Mouse (Mus musculus): ENCODE measurements around the gene Tssk3.

Tssk3 gene

DNA sequence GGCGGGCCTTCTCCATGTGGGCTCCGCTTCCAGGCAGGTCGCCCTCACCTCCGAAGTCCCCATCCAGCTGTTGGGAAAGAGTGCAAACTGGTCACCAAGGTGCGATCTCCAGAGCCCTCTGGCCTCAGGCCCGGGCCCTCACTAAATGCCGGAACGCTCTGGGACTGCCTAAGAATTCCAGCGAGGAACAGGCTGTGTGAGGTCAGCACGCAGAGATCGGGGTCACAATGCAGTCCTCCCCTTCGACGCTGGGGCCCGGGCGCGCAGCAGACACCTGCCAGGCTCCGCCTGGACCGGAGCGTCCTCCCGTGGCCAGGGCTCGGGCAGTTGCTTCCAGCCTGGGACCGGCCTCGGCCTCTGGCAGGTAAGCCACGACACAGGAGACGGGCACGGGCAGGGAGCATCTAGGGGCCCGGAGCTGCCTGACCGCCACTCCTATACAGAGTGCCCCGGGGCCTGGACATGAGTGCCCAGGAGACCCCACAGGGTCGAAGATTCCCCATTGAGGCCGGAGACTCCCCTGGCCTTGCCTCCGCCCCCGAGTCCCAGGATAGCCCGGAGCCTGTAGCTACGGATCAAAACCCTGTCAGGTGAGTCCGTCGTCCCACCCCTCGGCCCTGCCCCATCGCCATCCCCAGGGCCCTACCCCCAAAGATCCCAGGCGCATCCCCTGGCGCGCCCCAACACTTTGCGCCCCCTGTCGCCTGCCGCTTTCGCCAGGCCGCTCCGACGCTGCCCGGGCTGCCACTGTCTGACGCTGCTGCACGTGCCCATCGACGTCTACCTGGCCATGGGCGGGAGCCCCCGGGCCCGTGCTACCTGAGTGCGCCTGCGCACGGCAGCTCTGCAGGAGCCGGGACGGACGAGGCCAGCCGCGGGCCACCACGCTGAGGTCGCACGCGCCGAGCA, at the start of gene Tssk3, which contains the start of gene Fam229a:
Gene Tssk3 (minus strand): TSS at position 51 of the 909 bp plus-strand sequence.
Gene Fam229a (plus strand): TSS at position 219 of the 909 bp plus-strand sequence.
- DNase-seq (ENCODE audit: low spot score) = no peak

DNA sequence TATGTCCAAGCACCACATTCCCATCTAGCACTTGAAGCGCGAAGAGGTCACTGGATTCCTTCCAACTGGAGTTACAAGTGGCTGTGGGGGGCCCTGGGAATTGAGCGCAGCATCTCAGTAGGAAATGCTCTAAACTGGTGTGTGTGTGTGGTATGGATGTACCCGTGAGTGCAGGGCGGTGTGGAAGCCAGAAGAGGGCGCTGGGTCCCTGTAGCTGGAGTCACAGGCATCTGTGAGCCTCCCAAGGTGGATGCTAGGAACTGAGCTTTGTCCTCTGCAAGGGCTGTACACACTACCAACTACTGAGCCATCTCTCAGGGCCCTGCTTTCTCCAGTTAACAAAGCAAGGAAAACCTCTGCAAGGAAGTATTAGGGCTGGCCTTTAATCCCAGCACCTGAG, 49.2 kb upstream of the Tssk3 start:
- DNase-seq (ENCODE audit: low spot score) = no peak

DNA sequence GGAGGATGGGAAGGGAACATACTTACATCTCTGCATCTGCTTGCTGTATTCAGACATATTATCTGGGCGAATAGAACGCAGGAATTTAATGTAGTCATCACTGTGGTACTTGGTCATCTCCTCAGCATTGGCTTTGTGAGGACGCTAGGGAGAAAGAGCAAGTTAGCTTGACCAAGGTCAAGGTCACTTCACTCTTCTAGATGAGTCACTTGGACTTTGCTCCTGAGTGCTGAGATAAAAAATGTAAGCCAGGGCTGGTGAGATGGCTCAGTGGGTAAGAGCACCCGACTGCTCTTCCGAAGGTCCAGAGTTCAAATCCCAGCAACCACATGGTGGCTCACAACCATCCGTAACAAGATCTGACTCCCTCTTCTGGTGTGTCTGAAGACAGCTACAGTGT, 38.1 kb upstream of the Tssk3 start:
- DNase-seq (ENCODE audit: low spot score) = peak; percentile 28

DNA sequence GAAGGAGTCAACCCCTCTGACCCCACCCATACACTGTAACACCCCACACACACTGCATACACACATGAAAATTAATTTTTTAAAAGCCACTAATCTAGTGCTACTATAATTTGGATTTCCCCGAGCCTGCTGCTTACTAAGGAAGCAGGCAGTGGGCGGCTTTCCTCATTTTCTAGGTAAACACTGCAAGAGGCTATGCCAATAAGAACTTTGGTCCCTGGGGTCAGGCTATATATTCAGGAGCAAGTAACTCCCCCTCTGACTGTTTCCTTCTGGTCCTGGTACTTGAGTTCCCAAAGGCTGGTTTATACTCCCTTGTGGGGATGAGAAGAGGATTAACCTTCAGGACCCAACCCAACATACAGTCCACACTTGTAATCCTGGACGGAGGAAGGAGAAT, 35.1 kb upstream of the Tssk3 start:
- DNase-seq (ENCODE audit: low spot score) = peak; percentile 67

DNA sequence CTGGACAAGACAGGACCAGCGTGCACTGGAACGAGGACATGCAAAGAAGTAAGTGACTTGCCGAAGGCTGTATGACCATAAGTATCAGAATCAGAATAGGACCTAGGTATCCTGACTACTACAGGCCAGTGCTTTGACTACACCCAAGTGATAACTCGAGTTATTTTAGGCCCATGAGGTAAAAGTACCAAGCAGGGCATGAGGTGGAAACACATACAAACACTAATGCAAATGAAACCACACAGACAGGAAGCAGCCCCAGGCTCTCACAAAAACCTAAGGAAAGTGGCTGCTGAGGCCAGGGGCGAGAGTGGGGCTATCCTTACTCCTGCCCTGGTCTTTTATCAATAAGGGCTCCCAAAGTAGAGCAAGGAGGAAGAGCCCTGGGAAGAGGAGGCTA, 34.5 kb upstream of the Tssk3 start:
- no peak for DNase-seq (ENCODE audit: low spot score)

DNA sequence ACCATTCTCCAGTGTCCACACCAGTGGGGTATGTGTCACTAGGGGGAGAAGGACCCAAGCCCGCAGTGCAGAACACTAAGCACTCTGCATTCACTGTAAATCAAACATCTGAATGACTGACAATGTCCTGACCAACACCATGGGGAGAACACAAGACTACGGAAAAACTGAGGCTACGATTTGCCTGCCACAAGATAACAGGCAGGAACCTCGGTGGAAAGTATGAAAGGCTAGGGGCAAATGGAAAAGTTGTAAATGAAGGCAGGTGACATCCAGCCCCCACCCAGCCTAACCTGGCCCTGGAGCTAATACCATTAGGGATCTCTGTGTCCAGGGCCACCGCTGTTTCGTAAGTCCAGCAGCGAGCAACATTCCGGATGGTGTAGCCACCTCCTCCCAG, 27.7 kb upstream of the Tssk3 start:
- no peak for DNase-seq (ENCODE audit: low spot score)

DNA sequence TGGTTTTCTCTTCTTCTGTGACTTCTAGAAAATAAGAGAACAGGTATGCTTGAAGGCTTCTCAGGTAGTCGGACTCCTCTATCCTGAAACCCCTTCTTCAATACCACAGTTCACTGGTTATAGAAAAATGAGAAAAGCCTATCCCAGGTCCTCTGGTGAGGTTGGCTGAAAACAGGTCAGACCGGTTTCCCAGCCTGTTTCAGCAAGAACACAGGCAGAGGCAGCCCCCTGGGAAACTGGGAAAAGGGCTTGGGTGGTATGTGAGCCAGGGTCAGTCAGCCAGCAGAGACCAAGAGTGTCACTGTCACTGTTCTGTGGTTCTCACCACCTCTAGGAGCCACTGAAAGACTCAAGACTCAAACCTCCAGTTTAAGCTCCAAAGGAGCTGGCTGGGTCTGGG, 26.1 kb upstream of the Tssk3 start:
- no peak for DNase-seq (ENCODE audit: low spot score)

DNA sequence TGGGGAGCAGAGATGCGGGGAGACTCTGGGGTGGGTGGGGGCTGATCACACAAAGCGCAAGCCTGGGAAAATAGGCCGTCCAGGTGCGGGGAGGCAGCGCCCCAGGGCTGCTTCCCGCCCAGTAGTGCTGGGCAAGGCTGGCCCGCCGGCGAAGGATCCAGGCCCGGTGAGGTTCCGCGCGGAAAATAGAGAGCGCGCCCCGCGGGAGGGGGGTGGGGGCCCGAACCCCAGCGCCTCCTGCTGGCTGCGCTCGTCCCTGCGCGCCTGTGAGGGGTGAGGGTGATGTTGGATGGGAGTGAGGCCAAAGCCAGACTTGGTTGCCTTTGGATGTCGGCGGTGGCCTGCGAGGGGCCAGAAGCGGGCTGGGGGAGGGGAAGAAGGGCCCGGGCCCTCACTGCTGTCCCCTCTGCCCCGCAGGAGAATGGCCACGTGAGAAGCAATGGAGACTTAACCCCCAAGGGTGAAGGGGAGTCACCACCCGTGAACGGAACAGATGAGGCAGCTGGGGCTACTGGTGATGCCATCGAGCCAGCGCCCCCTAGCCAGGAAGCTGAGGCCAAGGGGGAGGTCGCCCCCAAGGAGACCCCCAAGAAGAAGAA, 23.6 kb upstream of the Tssk3 start:
- DNase-seq (ENCODE audit: low spot score) = peak; percentile 59

DNA sequence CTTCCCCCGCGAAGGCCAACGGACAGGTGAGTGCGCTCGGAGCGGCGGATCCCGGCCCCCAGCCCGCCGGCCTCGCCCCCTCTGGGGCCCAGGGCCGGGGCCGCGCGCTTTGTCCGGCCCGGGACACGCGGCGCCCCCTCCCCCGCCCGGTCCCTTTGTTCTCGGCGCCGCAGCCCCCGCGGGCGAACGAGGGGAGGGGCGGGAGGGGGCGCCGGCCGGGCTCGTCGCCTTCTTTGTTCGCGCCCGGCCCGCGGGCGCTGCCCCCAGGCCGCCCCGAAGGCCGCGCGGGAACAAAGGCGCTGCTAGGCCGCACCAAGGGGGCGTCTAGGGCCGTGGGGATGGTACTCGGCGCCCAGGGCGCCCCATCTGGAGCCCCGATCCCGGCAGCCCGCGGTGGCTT, 23.1 kb upstream of the Tssk3 start:
- DNase-seq (ENCODE audit: low spot score) = no peak

DNA sequence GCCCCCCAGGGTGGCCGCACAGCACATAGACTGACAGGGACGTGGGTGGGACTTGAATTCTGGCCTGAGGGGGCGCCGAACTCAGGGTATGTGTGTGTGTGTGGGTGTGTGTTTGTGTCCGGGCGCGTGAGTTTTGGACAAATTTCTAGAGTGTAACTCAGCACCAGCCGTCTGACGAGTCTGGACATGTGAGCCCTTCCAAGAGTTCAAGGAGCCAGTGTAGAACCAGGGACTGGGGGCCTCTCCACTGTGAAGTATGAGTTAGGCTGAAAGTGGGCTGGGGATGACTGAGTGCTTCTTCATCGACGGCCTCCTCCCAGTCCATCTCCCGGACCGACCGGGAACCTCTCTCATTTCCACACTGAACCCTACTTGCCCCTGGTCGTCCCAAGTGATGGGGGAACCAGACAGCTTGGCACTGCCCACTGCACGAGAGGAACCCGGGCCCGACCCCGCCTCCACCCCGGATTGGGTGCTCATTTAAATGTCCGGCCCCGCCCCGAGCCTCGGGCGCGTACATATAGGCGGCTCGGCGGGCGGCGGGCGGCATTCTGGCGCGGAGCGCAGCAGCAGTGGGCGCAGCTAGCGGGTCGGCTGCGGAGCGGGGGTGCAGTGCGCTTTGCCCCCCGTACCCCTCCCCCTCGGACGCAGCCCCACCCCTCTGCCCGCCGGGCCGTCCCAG, 22.4 kb upstream of the Tssk3 start, which contains the start of gene Marcksl1:
Gene Marcksl1 (plus strand): TSS at position 496 of the 682 bp plus-strand sequence.
- peak; percentile 84 for DNase-seq (ENCODE audit: low spot score)

DNA sequence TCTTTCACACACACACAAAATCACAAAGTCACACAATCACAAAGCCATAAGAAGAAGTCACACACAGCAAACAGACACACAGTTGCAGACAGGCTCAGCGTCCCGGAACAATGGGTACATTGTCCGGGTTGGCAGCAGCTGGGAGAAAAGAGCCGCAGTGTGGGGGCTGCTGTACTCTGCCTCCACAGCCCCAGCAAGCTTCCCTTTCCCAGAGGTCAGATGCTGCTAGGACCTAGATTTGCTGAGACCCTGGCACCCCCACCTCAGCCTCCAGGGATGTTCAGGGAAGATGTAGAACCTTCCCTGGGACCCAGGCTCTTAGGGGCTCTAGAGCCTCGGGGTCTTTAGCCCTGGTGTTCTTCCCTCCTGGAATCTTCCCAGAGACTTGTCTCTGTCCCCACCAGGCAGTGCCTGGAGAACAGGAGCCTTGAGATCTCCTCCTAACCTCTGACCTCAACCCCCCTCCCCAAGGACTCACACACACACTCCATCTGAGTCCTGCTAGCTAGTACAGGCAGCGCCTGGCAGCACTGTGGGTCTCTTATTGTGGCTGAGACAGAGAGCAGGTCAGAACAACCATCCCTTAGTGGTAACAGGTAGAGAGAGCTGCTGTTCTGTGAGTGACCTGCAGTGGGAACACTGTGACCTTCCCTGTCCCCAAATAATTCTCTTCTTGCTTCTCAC, 20.7 kb upstream of the Tssk3 start:
- no peak for DNase-seq (ENCODE audit: low spot score)

DNA sequence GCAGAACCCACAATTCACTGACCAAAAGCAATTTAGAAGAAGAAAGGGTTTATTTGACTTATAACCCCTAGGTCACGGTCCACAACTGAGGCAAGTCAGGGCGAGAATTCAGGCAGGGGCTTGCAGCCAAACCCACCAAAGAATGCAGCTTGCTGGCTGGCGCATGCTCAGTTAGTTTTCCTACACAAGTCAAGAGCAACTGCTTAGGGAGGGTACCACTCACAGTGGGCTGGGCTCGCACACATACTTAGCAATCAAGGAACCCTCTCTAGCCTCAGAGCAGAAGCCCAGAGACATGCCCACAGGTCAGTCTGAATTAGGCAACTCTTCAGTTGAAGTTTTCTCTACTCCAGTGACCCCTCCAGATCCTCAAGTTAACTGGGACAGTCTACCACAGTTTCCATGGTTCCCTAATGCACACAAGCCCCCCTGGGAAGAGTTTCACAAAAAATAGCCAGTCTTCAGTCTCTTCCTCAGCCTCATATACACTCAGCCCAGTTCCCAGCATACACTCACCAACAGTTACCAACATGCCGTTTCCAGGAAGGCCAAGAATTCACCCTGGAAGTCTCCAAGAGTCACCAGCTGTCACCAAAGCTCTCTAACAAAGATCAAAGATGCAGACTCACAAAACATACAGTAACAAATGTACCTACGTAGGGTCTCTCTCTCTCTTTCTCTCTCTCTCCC, 20.0 kb upstream of the Tssk3 start:
- no peak for DNase-seq (ENCODE audit: low spot score)

DNA sequence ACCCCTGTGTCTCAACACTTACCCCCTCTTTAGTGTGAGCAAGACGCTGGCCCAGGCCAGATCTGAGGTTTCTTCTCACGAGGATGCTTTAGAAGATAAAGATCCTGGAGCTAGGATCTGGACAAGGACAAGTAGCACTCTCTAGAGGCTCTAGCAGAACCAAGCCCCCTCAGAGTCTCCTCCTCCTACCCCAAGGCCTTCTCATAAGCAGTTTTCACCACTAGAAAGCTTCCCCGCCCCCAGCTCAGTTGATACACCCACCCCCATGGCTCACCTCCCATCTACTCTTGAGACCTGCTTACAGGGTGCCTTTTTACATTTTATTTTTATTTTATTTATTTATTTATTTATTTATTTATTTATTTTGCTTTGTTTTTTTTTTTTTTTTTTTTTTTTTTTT, 18.8 kb upstream of the Tssk3 start:
- no peak for DNase-seq (ENCODE audit: low spot score)

DNA sequence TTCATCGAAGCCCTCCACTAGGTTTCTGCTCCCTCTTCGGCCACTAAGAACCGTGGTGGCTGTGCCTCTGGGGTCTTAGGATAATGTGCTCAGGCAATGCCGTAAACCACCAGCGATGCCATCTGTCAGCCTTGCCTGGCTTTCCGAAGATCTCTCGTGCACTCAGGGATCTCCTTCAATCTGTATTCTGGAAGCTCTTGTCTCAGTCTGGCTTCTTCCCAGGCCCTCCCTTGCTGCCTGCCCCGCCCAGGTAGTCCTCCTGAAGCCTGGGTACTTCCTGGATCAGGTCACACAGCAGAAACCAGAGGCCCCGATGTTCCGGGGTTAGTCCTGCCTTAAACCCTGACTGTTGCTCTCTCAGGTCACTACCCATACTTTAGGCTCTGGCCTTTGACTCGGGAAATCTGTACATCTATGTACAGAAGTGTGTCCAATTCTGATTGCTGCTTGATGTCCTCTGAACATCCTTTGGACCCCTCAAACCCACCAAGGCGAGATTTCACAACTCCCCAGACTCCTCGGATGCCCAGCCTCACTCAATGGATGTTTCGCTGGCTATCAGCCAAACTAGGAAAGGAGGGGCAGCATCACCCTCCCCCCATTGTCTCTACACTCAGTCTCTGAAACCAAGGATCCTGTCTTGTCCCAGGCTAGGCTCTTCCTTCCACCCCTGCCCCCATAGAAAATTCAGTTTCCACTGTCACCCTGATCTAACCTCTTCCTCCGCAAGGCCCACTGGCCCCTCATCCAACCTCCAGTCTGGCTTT, 18.2 kb upstream of the Tssk3 start:
- DNase-seq (ENCODE audit: low spot score) = no peak

DNA sequence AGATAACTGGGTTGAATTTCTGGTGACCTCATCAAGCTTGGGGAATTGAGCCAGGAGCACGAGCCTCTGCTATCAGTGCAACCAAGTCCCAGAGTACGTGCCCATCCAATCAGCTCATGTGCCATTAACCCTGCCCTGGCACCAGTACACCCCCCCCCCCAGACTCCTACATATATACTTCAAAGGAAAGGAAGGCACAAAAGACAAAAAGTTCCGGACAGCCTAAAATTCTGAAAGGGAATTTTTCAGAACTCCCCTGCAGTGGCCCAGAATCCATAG, 17.4 kb upstream of the Tssk3 start:
- no peak for DNase-seq (ENCODE audit: low spot score)

DNA sequence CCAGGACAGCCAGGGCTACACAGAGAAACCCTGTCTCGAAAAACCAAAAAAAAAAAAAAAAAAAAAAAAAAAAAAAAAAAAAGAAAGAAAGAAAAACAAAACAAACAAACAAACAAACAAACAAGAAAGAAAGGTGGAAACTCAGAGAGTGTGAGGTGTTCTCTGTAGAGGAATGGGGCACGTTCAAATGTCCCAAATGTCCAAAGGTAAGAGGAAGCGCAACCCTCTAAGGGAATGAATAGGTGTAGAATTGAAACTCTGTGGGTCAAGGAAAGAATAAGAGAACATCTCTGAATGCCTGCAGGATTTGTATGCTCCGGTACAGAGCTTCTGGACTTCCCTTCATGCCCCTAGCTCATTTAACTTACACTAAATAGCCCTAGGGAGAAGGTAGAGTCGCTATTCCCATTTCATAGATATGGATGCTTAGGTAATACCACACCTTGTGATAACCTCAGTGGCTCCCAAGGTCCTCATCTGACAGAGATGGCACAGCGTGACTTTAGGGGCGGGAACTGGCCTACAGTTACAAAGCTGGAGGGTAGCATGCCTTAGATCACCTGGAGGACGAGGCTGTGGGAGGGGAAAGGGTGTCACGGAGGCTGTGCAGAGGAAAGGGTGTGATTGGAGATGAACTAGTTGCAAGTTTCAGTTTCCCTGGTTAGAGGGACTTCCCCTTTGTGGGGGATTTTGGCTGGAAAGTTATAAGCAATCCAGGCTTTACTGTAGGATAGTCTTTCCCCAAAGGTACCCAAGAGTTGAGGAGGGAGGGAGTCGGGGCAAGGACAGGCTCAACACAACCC, 16.8 kb upstream of the Tssk3 start:
- DNase-seq (ENCODE audit: low spot score) = no peak

DNA sequence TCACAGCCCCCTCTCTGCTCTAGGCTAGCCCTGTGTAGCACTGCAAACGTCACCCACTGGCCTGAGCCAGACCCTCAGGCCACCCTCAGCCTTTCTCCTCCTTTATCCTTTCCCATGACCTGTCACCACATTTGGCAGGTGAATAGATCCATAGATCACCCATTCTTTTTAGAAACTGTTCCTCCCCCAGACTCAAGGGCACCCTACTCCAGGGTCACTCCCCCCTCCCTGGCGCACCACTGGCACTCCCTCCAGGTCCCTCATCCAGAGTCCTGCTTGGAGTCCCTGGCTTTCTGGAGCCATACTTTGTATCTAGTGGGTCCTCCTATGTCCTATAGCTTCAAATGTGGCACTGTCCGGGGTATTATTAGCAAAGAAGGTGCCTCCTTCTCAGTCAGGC, 14.7 kb upstream of the Tssk3 start:
- DNase-seq (ENCODE audit: low spot score) = no peak

DNA sequence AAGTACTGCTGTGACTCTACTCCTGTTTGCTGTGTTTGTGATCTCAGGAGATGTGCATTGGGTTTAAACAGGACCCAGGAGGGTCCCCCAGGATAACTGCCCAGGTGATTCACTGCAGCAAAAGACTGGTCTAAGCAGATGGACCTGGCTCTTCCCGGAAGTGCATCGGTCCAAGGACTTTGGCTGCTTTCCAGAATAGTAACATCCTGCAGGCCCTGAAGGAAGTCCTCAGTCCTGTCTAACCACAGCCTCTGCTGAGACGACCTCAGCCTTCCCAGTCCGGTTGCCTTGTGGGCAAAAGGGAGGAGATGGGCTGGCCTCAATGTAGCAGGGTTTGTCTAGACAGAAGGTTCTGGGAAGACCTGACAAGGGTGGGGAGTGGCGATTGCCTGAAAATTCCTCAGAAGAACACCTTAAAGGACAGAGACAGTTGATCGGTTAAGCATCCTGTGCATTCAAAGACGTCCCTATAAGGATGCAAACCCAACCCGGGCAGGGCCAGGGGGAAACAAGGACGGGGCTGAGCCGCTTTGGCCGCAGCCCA, 12.2 kb upstream of the Tssk3 start:
- DNase-seq (ENCODE audit: low spot score) = no peak

DNA sequence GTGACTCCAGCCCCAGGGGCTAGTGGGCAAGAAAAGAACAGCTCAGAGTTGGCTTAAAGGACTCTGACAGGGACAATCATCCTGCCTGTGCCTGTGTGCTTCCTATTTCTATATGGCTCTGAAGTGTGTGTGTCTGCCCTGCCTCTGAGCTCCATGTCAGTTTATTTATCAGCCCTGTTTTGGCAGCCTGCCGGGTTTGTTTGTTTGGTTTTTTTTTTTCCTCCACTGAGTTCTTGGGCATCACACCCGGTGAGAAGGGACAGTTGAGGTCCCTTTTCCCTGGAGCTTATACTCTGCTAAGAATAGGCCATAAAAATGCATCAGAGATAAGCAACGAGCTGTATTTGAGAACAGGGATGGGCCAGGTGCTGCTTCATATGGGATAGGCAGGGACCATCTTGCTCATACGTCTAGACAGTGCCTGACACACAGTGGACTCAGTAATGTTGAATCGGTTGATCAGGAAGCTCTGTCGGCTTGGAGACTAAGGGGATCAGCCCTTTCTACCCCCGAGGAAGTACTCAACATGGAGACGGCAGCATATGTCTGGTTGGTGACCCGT, 11.6 kb upstream of the Tssk3 start:
- DNase-seq (ENCODE audit: low spot score) = no peak
